Mouse (Mus musculus) embryo, embryonic 9.5 days (tissue): ENCODE measurements around the gene Sin3b.
"Not testable (repeated sequence)": the region's sequence is repeated elsewhere in the genome, so short reads cannot be mapped to it uniquely, and the experiment has no call there.

Experiments
- DNase-seq: peaks from one replicate; pipeline ENCODE4 v3.0.0-alpha.2; 2017; ENCODE audit errors: extremely low spot score

Gene Sin3b

GRCm38 (mm10) chr8:72722769-72723650 is at the start of gene Sin3b:
Gene Sin3b, plus strand, starts transcription at chr8:72723285.
- peak; percentile 95 for DNase-seq

GRCm38 (mm10) chr8:72674184-72674583 is 48.9 kb upstream of the Sin3b start:
- DNase-seq: no peak

- no peak for DNase-seq
These were observed 46.6 kb upstream of the Sin3b start for GRCm38 (mm10) chr8:72676436-72676835.

DNA sequence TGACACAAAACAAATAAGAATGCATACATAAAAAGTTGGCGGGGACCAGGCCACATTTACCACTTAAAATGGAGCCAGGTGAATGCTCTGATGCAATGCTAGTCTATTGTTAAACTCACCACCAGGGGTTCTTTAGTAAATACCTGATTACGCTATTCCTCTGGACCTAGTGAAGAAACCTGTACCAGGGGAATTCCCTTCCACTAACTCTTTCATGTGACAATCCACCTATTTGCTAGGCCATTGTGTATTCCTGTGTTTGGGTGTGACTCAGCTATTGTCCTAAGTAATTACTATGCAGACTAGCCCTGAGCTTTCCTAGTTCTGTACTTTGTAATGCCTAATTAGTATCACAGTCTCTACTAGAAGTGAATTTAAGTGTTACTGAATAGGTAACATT is 46.2 kb upstream of the Sin3b start:
- not testable (repeated sequence) for DNase-seq

GRCm38 (mm10) chr8:72677331-72677730 is 45.8 kb upstream of the Sin3b start:
- DNase-seq: no peak

DNA sequence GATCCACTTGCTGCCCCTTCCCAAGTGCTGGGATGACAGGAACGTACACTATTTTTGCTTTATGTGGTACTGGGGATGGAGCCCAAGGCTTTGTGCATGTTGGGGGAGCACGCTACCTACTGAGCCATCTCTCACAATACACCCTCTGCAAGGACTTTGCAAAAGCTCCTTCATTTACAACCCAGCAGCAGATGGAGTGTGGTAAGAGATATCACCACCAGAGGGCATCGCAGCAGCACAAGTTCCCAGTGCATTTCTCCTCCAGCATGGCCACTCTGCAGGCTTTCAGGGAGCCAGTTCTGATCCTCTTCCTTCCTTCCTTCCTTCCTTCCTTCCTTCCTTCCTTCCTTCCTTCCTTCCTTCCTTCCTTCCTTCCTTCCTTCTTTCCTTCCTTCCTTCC is 43.0 kb upstream of the Sin3b start:
- peak; percentile 64 for DNase-seq

DNA sequence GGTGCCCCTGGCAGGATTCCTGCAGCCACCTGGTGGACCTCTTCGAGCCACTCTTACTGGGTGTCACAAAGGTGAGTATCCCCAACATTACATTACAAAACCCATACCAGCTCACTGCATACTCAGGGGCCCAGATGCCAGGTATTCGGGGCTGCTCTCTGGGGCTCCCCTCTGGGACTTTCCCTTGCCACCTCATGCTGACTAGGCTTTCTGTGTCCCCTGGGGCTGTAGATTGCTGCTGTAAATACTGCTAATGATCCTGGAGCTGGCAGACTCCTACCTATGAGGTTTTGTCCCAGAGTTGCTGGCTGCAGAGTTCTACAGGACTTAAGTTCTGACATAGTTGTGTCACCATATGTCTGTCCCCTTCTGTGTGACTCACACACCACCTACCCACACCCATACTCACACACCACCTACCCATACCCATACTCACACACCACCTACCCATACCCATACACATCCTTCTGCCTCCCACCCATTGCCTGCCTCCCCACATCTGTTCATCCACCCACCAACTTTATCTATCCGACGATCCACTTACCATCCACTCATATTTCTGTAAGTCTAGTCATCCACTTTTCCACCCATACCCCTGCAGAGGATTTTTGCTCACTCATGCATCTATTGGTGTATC is 40.9 kb upstream of the Sin3b start:
- no peak for DNase-seq

- DNase-seq: no peak
These were observed 40.0 kb upstream of the Sin3b start for GRCm38 (mm10) chr8:72683010-72683521.

DNA sequence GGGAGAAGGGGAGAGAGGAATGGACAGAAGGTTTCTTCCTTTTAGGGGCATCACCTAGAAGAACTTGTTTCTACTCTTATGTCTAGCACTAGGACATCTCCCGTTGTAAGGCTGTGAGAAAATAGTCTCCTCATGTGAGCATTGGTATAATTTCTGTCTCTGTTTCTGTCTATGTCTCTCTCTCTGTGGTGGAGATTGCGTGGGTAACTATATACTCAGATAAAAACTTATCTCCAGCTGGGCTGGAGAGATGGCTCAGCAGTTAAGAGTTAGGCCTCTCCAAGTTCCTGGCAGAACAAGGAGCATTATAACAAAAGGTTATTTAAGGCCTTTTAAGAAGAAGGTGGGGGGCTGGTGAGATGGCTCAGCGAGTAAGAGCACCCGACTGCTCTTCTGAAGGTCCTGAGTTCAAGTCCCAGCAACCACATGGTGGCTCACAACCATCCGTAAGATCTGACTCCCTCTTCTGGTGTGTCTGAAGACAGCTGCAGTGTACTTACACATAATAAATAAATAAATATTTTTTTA is 39.4 kb upstream of the Sin3b start:
- not testable (repeated sequence) for DNase-seq

DNA sequence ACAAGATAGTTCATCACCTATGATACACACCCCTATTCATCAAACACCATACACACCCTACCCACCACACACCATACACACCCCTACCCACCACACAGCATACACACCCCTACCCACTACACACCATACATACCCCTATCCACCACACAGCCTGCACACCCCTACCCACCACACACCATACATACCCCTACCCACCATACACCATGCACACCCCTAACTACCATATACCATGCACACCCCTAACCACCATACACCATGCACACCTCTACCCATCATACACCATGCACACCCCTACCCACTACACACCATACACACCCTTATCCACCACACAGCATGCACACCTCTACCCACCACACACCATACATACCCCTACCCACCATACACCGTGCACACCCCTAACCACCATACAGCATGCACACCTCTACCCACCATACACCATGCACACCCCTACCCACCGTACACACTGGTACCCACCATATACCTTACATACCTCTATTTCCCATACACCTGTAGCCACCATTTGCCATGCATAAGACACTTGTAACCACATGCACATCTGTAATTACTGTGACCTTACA is 24.6 kb upstream of the Sin3b start:
- DNase-seq: no peak

DNA sequence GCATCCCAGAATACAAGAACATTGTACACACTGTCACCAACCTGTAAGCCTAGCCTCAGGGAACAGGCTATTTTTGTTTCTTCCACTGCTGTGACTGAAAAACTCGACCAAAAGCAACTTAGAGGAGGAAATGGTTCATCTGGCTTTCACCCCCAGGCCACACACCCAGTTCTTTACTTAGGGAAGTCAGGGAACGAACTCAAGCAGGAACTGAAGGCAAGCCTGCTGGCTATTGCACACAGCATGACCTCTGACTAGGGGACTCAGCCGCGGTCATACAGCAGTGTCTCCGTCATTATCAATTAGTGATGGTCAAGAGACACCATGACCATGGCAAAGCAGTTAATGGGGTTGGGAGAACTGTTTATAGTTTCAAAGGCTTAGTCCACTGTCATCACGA is 10.5 kb upstream of the Sin3b start:
- DNase-seq: no peak

- DNase-seq: no peak
These were observed 6.5 kb upstream of the Sin3b start for GRCm38 (mm10) chr8:72716594-72716993.

DNA sequence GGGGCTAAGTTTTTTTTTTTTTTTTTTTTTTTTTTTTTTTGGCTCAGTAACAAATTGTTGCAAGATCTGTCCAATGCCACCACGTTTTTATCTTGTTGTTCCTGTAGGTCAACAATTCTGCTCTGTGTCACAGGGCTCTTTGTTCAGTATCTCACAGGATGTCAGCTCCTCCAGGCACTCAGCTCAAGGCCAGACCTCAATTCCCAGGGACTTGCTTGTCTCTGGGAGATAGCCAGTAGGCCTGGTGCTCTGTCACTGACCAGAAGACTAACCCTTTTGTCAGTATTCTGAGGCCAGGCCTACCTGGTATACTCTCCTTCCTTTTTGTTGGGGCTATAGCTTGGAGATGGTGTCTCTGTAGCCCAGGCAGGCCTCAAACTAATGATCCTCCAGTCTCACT is 2.5 kb upstream of the Sin3b start:
- no peak for DNase-seq

DNA sequence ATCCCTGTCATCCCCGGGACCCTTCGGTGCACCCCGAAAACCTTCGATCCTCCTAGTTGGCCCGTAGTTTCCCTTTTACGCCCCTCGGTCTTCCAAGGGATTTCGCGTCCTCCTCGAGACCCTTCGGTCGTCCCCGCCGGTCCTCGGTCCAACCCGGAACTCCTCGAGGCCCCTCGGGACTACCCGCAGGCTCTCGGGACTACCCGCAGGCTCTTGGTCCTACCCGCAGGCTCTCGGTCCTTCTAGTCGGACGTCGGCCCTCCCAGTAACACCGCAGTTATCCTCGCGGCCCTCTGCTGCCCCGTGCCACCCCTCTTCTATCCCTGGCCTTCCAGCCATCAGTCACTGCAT is 541 bp downstream of the Sin3b start:
- peak; percentile 11 for DNase-seq

- no peak for DNase-seq
These were observed 5.6 kb downstream of the Sin3b start for GRCm38 (mm10) chr8:72728636-72729035.

GRCm38 (mm10) chr8:72735001-72735400 is 11.9 kb downstream of the Sin3b start:
- no peak for DNase-seq

DNA sequence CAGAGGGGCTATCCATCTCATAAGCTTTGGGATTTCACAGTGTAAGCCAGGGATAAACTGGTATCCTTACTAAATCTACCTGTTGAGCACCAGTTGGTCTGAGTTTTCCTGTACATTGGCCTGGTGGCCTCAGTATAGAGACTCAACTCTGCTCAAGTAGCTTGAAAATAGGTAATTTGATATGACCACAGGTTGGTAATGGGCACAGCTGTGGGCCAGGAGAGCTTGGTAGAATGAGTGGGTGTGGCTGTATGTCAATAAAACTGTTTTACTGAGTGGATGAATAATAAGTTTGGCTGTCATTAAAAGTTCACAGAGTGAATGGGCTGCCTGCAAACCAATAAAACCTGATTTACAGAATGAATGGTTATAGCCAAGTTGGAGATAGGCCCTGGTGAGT is 13.8 kb downstream of the Sin3b start:
- no peak for DNase-seq

DNA sequence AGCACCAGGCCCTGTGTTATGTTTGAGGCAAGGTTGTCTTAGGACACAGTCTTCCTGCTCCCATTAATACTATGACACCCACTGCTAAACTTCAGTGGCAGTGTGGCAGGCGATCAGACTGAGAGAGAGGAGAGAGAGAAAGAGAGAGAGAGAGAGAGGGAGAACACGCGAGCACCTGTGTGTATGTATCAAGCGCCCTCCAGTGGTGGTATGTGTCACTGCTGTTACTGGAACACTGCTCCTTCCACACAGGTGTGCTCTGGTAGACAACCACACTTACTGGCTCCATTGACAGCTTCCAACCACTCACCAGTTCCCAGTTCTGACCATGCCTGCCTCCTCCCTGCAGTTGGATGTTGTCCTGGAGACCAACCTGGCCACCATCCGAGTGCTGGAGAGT is 23.0 kb downstream of the Sin3b start:
- DNase-seq: peak; percentile 24

GRCm38 (mm10) chr8:72749846-72750245 is 26.8 kb downstream of the Sin3b start:
- no peak for DNase-seq

DNA sequence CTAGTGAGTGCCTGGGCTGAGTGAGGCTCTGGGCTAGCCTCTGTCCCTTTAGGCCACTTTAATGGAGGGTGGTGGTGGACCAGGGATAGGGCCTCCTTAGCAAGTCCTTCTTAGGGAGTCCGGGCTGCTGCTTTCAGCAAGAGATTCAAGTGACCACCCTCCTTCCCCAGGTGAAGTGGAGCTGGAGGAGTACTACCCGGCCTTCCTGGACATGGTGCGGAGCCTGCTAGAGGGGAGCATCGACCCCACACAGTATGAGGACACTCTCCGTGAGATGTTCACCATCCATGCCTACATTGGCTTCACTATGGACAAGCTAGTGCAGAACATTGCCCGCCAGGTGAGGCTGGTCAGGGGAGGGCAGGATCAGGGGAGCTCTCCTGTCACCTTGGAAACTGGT is 27.2 kb downstream of the Sin3b start:
- DNase-seq: no peak

GRCm38 (mm10) chr8:72751126-72751525 is 28.0 kb downstream of the Sin3b start:
- no peak for DNase-seq

DNA sequence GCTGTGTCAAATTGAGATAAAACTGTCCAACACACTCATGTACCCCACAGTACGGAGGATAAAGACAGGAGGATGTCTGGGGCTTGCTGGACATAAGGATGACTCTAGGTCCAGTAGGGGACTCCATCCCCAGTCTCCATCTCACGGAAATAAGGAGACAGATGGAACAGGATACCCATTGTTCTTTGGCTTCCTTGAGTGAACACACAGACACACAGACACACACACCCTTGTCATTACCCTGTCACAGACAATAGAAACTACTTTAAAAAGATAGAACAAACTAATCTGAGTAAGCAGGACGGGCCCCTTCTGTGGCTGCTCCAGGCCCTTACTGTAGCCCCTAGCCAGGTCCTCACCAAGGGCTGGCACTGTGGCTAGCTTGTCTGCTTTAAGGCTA is 29.2 kb downstream of the Sin3b start:
- DNase-seq: no peak

DNA sequence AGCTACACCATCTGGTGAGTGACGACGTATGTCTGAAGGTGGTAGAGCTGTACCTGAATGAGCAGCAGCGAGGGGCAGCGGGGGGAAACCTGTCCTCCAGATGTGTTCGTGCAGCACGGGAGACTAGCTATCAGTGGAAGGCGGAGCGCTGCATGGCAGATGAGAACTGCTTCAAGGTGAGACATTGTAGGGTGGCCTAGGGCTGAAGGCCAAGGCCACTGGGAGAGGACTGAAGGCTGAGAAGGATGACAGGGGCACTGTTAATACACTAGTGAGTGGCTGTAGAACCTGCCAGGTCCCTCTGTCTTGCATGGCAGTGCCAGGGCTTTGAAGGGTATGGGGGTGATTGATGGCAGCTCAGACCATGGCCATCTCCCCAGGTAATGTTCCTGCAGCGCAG is 30.1 kb downstream of the Sin3b start:
- DNase-seq: no peak
